Mouse (Mus musculus): ENCODE results near the gene Gm43552. TPM values are rescaled to one million over a fixed set of nuclear protein-coding genes. Genes with fewer than 3 reads are reported as not detected.

Gm43552 gene
- not detected for polyA plus RNA-seq (2014; fragmentation: Illumina TruSeq; extraction: RNeasy Lipid Tissue Mini Kit (QIAGEN cat#74804); ENCODE audit: low read depth, low replicate concordance)

GRCm38 (mm10) chr5:65492716-65493531, at the start of gene Gm43552:
Gm43552 (minus strand) TSS chr5:65492833.

DNA sequence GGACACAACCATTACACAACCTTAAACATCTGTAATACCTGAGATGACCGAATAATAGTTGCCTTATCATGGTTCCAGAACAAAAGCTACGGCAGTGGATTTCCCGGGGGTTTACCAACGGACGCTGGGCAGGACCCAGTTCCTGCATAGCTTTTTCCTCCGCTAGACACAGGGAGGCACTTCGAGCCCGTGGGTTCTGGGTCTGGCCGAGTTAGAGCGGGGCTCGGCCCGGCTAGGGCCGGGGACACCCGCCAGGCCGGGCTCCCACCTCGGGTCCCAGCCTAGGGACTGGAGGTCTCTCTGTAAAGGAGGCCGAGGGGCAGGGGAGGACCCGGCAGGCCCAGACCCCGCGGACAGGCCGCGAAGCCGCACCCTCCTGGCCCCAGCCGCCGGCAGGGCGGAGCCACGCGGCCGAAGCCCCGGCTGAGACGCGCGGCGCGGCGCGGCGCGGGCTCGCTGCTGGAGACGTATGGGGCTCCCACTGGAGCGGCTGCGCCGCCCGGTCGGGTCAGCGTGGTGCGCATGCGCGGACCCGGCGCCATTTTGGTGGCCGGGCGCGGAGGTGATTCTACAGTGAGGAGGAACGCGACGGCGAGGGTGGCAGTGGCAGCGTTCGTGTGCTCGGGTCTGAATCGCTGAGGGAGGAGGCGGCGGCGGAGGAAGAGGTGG, 44.3 kb upstream of the Gm43552 start, which contains the start of the genes Smim14 and Ube2k:
Gene Smim14, minus strand, starts transcription at position 434 of the 669 bp plus-strand sequence.
Gene Ube2k, plus strand, starts transcription at position 483 of the 669 bp plus-strand sequence.

GRCm38 (mm10) chr5:65435806-65436561, 56.6 kb downstream of the Gm43552 start, which contains the start of gene Ugdh:
Ugdh (minus strand) TSS chr5:65435949.

GRCm38 (mm10) chr5:65390648-65391644, 101.7 kb downstream of the Gm43552 start, which contains the start of the genes Rpl9 and Lias:
Rpl9 (minus strand) TSS chr5:65391444.
Lias (plus strand) TSS chr5:65391497.

Other genes with a start within 250 kb of the Gm43552 start
- gene Rfc1, start 157.2 kb downstream of the Gm43552 start, polyA plus RNA-seq (2014; fragmentation: Illumina TruSeq; extraction: RNeasy Lipid Tissue Mini Kit (QIAGEN cat#74804); ENCODE audit: low read depth, low replicate concordance) = 23.0 TPM
- gene Klb, start 144.5 kb downstream of the Gm43552 start, polyA plus RNA-seq (2014; fragmentation: Illumina TruSeq; extraction: RNeasy Lipid Tissue Mini Kit (QIAGEN cat#74804); ENCODE audit: low read depth, low replicate concordance) = 12.4 TPM
- 1,282 TPM for gene Rpl9, start 101.4 kb downstream of the Gm43552 start, polyA plus RNA-seq (2014; fragmentation: Illumina TruSeq; extraction: RNeasy Lipid Tissue Mini Kit (QIAGEN cat#74804); ENCODE audit: low read depth, low replicate concordance)
- gene Lias, start 101.3 kb downstream of the Gm43552 start, polyA plus RNA-seq (2014; fragmentation: Illumina TruSeq; extraction: RNeasy Lipid Tissue Mini Kit (QIAGEN cat#74804); ENCODE audit: low read depth, low replicate concordance) = 35.6 TPM
- 31.1 TPM for gene Ugdh, start 56.9 kb downstream of the Gm43552 start, polyA plus RNA-seq (2014; fragmentation: Illumina TruSeq; extraction: RNeasy Lipid Tissue Mini Kit (QIAGEN cat#74804); ENCODE audit: low read depth, low replicate concordance)
- gene Smim14, start 44.4 kb upstream of the Gm43552 start, polyA plus RNA-seq (2014; fragmentation: Illumina TruSeq; extraction: RNeasy Lipid Tissue Mini Kit (QIAGEN cat#74804); ENCODE audit: low read depth, low replicate concordance) = 202 TPM
- gene Ube2k, start 44.4 kb upstream of the Gm43552 start, polyA plus RNA-seq (2014; fragmentation: Illumina TruSeq; extraction: RNeasy Lipid Tissue Mini Kit (QIAGEN cat#74804); ENCODE audit: low read depth, low replicate concordance) = 62.6 TPM
- 49.1 TPM for gene Pds5a, start 205.4 kb upstream of the Gm43552 start, polyA plus RNA-seq (2014; fragmentation: Illumina TruSeq; extraction: RNeasy Lipid Tissue Mini Kit (QIAGEN cat#74804); ENCODE audit: low read depth, low replicate concordance)